Mouse (Mus musculus) liver, embryonic 15.5 days (tissue): ENCODE data around the gene Tmed5. TPM values are rescaled to one million over a fixed set of nuclear protein-coding genes. Genes with fewer than 3 reads are reported as not detected.
"Not testable (repeated sequence)": the region's sequence is repeated elsewhere in the genome, so short reads cannot be mapped to it uniquely, and the experiment has no call there.

ENCODE experiments used
- ATAC-seq: fragments of 200-750 bp; cut with Nextera tagmentation; 2 replicates; pipeline ENCODE4 v1.8.0; 2017; ENCODE audit warnings: moderate number of reproducible peaks, mild to moderate bottlenecking, moderate library complexity; ENCODE audit not compliant: insufficient read depth
- H3K27ac ChIP-seq: fragments of 300-500 bp; sonication (generic); replicated peaks from 2 replicates; pipeline ENCODE4 v1.5.1; 2015; ENCODE audit warnings: mild to moderate bottlenecking, inconsistent platforms
- H3K27me3 ChIP-seq: fragments of 300-500 bp; sonication (generic); 2 replicates; pipeline ENCODE4 v1.6.1; 2015; ENCODE audit warnings: mild to moderate bottlenecking, inconsistent platforms
- H3K36me3 ChIP-seq: fragments of 300-500 bp; sonication (generic); replicated peaks from 2 replicates; pipeline ENCODE4 v1.6.1; 2015; ENCODE audit warnings: moderate library complexity, mild to moderate bottlenecking, inconsistent platforms
- H3K4me1 ChIP-seq: fragments of 300-500 bp; sonication (generic); replicated peaks from 2 replicates; pipeline ENCODE4 v1.6.1; 2015; ENCODE audit warnings: inconsistent platforms
- H3K4me2 ChIP-seq: fragments of 300-500 bp; sonication (generic); 2 replicates; pipeline ENCODE4 v1.6.1; 2015; ENCODE audit warnings: moderate library complexity, mild to moderate bottlenecking, inconsistent platforms
- H3K4me3 ChIP-seq: fragments of 300-500 bp; sonication (generic); replicated peaks from 2 replicates; pipeline ENCODE4 v1.5.1; 2015; ENCODE audit warnings: mild to moderate bottlenecking, inconsistent platforms
- H3K9ac ChIP-seq: fragments of 300-500 bp; sonication (generic); 2 replicates; pipeline ENCODE4 v1.6.1; 2015; ENCODE audit warnings: moderate library complexity, mild to moderate bottlenecking, inconsistent platforms
- H3K9me3 ChIP-seq: fragments of 300-500 bp; sonication (generic); replicated peaks from 2 replicates; pipeline ENCODE4 v1.6.1; 2016; ENCODE audit warnings: inconsistent platforms
- WGBS: fragments of 180-500 bp; shearing (Covaris S2); methylation state at CpG from one replicate; pipeline ENCODE4 v1.1.7; 2015; ENCODE audit warnings: mixed read lengths; ENCODE audit not compliant: insufficient replicate concordance; 5-methylcytosine and 5-hydroxymethylcytosine counted together
- polyA plus RNA-seq: library from polyadenylated mRNA; unstranded; fragments of >200 nt; fragmentation: Nextera tagmentation; extraction: Ambion mirVana; gene quantifications from 2 replicates; pipeline ENCODE4 v1.2.1, GENCODE M21; 2015

Gene Tmed5
- polyA plus RNA-seq, 1 experiment from 2014 or later, result 22.1 TPM

GRCm38 (mm10) chr5:108092731-108093130 lies 39.7 kb downstream of the Tmed5 start:
- H3K27ac ChIP-seq, H3K9ac ChIP-seq, H3K27me3 ChIP-seq, ATAC-seq, H3K4me2 ChIP-seq, H3K9me3 ChIP-seq, H3K4me3 ChIP-seq, H3K4me1 ChIP-seq: not testable (repeated sequence)
- H3K36me3 ChIP-seq, result peaks cover 65% of the 10 kb centered on the region
- 86% methylated on average over 8 of the region's 8 CpGs for WGBS

GRCm38 (mm10) chr5:108085440-108085839 lies 47.0 kb downstream of the Tmed5 start:
- Histone ChIP-seq H3K27ac (no peak overlapping the region), H3K4me2 (no peak overlapping the region), H3K9me3 (no peaks in the 10 kb centered on the region), H3K36me3 (peaks cover 60% of the 10 kb centered on the region), H3K27me3 (no peaks in the 10 kb centered on the region), H3K4me1 (no peaks in the 10 kb centered on the region), H3K4me3 (no peak overlapping the region), H3K9ac (no peak overlapping the region)
- 87% methylated on average over 2 of the region's 2 CpGs for WGBS
- ATAC-seq, result no peak

- no peak for ATAC-seq
- Histone ChIP-seq H3K36me3 (peaks cover 49% of the 10 kb centered on the region), H3K4me3 (no peak overlapping the region), H3K27me3 (no peaks in the 10 kb centered on the region), H3K9me3 (no peaks in the 10 kb centered on the region), H3K4me2 (no peak overlapping the region), H3K4me1 (no peaks in the 10 kb centered on the region), H3K27ac (no peak overlapping the region), H3K9ac (no peak overlapping the region)
- 31% methylated on average over 2 of the region's 2 CpGs for WGBS
Measured at GRCm38 (mm10) chr5:108082380-108082779, 50.0 kb downstream of the Tmed5 start.

- Histone ChIP-seq H3K27ac (no peak overlapping the region), H3K9ac (no peak overlapping the region), H3K4me1 (no peaks in the 10 kb centered on the region), H3K36me3 (peaks cover 45% of the 10 kb centered on the region), H3K4me3 (no peak overlapping the region), H3K27me3 (no peaks in the 10 kb centered on the region), H3K9me3 (no peaks in the 10 kb centered on the region), H3K4me2 (no peak overlapping the region)
- no peak for ATAC-seq
Measured at GRCm38 (mm10) chr5:108079603-108080002, 52.8 kb downstream of the Tmed5 start.

GRCm38 (mm10) chr5:108076833-108077540 lies 55.4 kb downstream of the Tmed5 start:
- H3K9ac ChIP-seq, result no peak overlapping the region
- H3K27me3 ChIP-seq, result no peaks in the 10 kb centered on the region
- peaks cover 41% of the 10 kb centered on the region for H3K36me3 ChIP-seq
- H3K4me3 ChIP-seq, result no peak overlapping the region
- WGBS, result 71% methylated on average over 6 of the region's 6 CpGs
- ATAC-seq, result no peak
- H3K4me2 ChIP-seq, result no peak overlapping the region
- H3K4me1 ChIP-seq, result no peaks in the 10 kb centered on the region
- no peaks in the 10 kb centered on the region for H3K9me3 ChIP-seq
- no peak overlapping the region for H3K27ac ChIP-seq

GRCm38 (mm10) chr5:108076241-108076640 lies 56.2 kb downstream of the Tmed5 start:
- peaks cover 39% of the 10 kb centered on the region for H3K36me3 ChIP-seq
- H3K4me2 ChIP-seq, result no peak overlapping the region
- no peak for ATAC-seq
- H3K27me3 ChIP-seq, result no peaks in the 10 kb centered on the region
- H3K9me3 ChIP-seq, result no peaks in the 10 kb centered on the region
- H3K4me3 ChIP-seq, result no peak overlapping the region
- no peak overlapping the region for H3K27ac ChIP-seq
- no peak overlapping the region for H3K9ac ChIP-seq
- H3K4me1 ChIP-seq, result no peaks in the 10 kb centered on the region

GRCm38 (mm10) chr5:108072301-108072700 lies 60.1 kb downstream of the Tmed5 start:
- H3K36me3 ChIP-seq, result peaks cover 51% of the 10 kb centered on the region

GRCm38 (mm10) chr5:108065465-108066411 lies 66.7 kb downstream of the Tmed5 start, which contains the start of gene Mtf2:
TSS of gene Mtf2 (plus strand) at chr5:108065674.
- WGBS, result under 1% methylated on average over 59 of the region's 59 CpGs

More at GRCm38 (mm10) chr5:108072301-108072700, 60.1 kb downstream of the Tmed5 start:
- Histone ChIP-seq H3K4me3 (no peak overlapping the region), H3K27ac (no peak overlapping the region), H3K27me3 (no peaks in the 10 kb centered on the region), H3K9ac (no peak overlapping the region), H3K4me1 (peaks cover under 1% of the 10 kb centered on the region; the same call in 1 of the 2 replicates), H3K9me3 (no peaks in the 10 kb centered on the region), H3K4me2 (no peak overlapping the region)
- WGBS, result 89% methylated on average over 1 of the region's 1 CpGs
- no peak for ATAC-seq

GRCm38 (mm10) chr5:108060413-108060812 lies 72.0 kb downstream of the Tmed5 start:
- Histone ChIP-seq H3K4me1 (peaks cover 5% of the 10 kb centered on the region; the same call in 1 of the 2 replicates), H3K4me2 (no peak overlapping the region), H3K36me3 (no peaks in the 10 kb centered on the region), H3K27ac (no peak overlapping the region), H3K27me3 (no peaks in the 10 kb centered on the region), H3K4me3 (no peak overlapping the region), H3K9ac (no peak overlapping the region), H3K9me3 (no peaks in the 10 kb centered on the region)
- 80% methylated on average over 9 of the region's 9 CpGs for WGBS
- no peak for ATAC-seq

More at GRCm38 (mm10) chr5:108065465-108066411, 66.7 kb downstream of the Tmed5 start, which contains the start of gene Mtf2:
- peak within 1 kb of the TSS; percentile 95 for H3K9ac ChIP-seq
- H3K9me3 ChIP-seq, result no peaks in the 10 kb centered on the region
- no peaks in the 10 kb centered on the region for H3K27me3 ChIP-seq
- peak; percentile 98 for ATAC-seq
- H3K4me3 ChIP-seq, result peak within 1 kb of the TSS; percentile 94
- peaks cover 21% of the 10 kb centered on the region for H3K36me3 ChIP-seq
- peaks cover 16% of the 10 kb centered on the region for H3K4me1 ChIP-seq
- peak within 1 kb of the TSS; percentile 92 for H3K4me2 ChIP-seq
- peak within 1 kb of the TSS; percentile 85 for H3K27ac ChIP-seq
